Mouse (Mus musculus) lung, embryonic 14.5 days (tissue): ENCODE measurements around the gene Bicral. TPM values are rescaled to one million over a fixed set of nuclear protein-coding genes. Genes with fewer than 3 reads are reported as not detected.

Source experiments
- ATAC-seq: fragments of 200-750 bp; cut with Nextera tagmentation; 2 replicates; pipeline ENCODE4 v1.8.0; 2017; ENCODE audit warnings: mild to moderate bottlenecking, moderate TSS enrichment, moderate library complexity; ENCODE audit not compliant: insufficient read depth
- DNase-seq: peaks from one replicate; pipeline ENCODE4 v3.0.0-alpha.2; 2015
- H3K27ac ChIP-seq: fragments of 300-500 bp; sonication (generic); 2 replicates; pipeline ENCODE4 v1.5.1; 2014; ENCODE audit warnings: low read depth, mild to moderate bottlenecking, moderate library complexity
- H3K27me3 ChIP-seq: fragments of 300-500 bp; sonication (generic); 2 replicates; pipeline ENCODE4 v1.6.1; 2014; ENCODE audit warnings: low read length, control low read depth; ENCODE audit not compliant: insufficient read depth
- H3K36me3 ChIP-seq: fragments of 300-500 bp; sonication (generic); 2 replicates; pipeline ENCODE4 v1.6.1; 2014; ENCODE audit warnings: control low read depth; ENCODE audit not compliant: insufficient read depth
- H3K4me1 ChIP-seq: fragments of 300-500 bp; sonication (generic); 2 replicates; pipeline ENCODE4 v1.6.1; 2014; ENCODE audit warnings: antibody characterized with exemption, control low read depth; ENCODE audit not compliant: insufficient read depth
- H3K4me2 ChIP-seq: fragments of 300-500 bp; sonication (generic); 2 replicates; pipeline ENCODE4 v1.6.1; 2014; ENCODE audit warnings: mild to moderate bottlenecking
- H3K4me3 ChIP-seq: fragments of 300-500 bp; sonication (generic); 2 replicates; pipeline ENCODE4 v1.5.1; 2014; ENCODE audit warnings: low read depth, low read length
- H3K9ac ChIP-seq: fragments of 300-500 bp; sonication (generic); 2 replicates; pipeline ENCODE4 v1.6.1; 2014
- H3K9me3 ChIP-seq: fragments of 300-500 bp; sonication (generic); 2 replicates; pipeline ENCODE4 v1.6.1; 2016; ENCODE audit warnings: low read depth, low read length, control low read depth
- CTCF ChIP-seq: IDR thresholded peaks from 2 replicates; pipeline ENCODE4 v1.5.1; 2016; ENCODE audit warnings: antibody characterized with exemption, low read depth
- WGBS: fragments of 180-500 bp; shearing (Covaris S2); extraction: QIAGEN DNeasy Blood & Tissue Kit; methylation state at CpG from one replicate; pipeline ENCODE4 v1.1.7; 2014; 5-methylcytosine and 5-hydroxymethylcytosine counted together
- polyA plus RNA-seq: library from polyadenylated mRNA; unstranded; fragments of >200 nt; fragmentation: Nextera tagmentation; extraction: Ambion mirVana; gene quantifications from 2 replicates; pipeline ENCODE4 v1.2.1, GENCODE M21; 2014

The Bicral gene
- polyA plus RNA-seq, 1 experiment from 2014 or later, result 6.5 TPM

DNA sequence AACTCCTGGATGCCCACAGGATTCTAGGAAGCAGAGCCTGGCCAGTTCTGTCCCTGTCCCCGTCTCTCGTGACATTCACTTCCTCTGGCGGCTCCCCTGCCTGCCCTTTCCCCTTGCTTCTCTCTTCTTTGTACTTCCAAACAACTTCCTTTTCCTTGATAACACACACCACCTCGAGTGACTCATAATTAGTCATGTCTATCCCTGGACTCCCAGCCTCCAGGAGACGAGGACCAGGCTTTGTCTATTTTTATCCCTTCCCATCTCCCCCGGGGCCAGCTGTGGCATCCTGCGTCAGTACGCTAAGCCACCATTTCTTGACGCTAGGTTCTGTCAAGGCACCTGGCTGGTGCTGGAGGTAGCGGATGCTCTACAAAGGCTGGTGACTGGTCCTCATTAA, 15.9 kb upstream of the Bicral start:
- H3K27me3 ChIP-seq, result no peaks in the 10 kb centered on the region
- no peak; the same call in 1 of the 2 replicates for ATAC-seq
- no peaks in the 10 kb centered on the region for H3K9me3 ChIP-seq
- no peak overlapping the region for H3K4me3 ChIP-seq
- no peaks in the 10 kb centered on the region for H3K4me1 ChIP-seq
- 24% methylated on average over 10 of the region's 10 CpGs for WGBS
- H3K4me2 ChIP-seq, result no peak overlapping the region
- H3K27ac ChIP-seq, result no peak overlapping the region
- H3K9ac ChIP-seq, result no peak overlapping the region
- TF ChIP-seq CTCF, result no peak
- DNase-seq, result peak; percentile 59
- H3K36me3 ChIP-seq, result no peaks in the 10 kb centered on the region

GRCm38 (mm10) chr17:46872806-46873205, 14.5 kb upstream of the Bicral start:
- ATAC-seq, result no peak
- no peaks in the 10 kb centered on the region for H3K36me3 ChIP-seq
- H3K27me3 ChIP-seq, result no peaks in the 10 kb centered on the region
- TF ChIP-seq CTCF, result no peak
- no peak overlapping the region for H3K4me2 ChIP-seq
- H3K4me1 ChIP-seq, result no peaks in the 10 kb centered on the region
- H3K9me3 ChIP-seq, result no peaks in the 10 kb centered on the region
- DNase-seq, result no peak
- whole genome bisulfite sequencing, result 75% methylated on average over 7 of the region's 7 CpGs
- no peak overlapping the region for H3K9ac ChIP-seq
- no peak overlapping the region for H3K27ac ChIP-seq
- H3K4me3 ChIP-seq, result no peak overlapping the region

DNA sequence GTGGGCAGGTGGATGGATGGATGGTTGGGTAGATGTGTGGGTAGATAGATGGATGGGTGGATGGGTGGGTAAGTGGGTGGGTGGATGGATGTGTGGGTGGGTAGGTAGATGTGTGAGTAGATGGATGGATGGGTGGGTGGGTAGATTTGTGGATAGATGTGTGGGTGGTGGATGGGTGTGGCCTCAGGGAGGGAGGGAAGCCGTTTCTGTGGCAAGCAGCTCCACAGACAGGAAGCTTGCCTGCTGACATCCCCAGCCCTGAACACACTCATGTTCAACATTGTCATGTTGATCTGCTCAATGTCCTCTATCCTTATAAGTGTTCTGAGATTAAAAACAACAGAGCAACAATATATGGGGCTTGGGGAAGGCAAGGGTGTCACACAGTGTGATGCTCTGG, 12.6 kb upstream of the Bicral start:
- Histone ChIP-seq H3K36me3 (no peaks in the 10 kb centered on the region), H3K9ac (no peak overlapping the region), H3K4me3 (no peak overlapping the region), H3K4me1 (no peaks in the 10 kb centered on the region), H3K9me3 (no peaks in the 10 kb centered on the region), H3K27ac (no peak overlapping the region), H3K4me2 (no peak overlapping the region), H3K27me3 (no peaks in the 10 kb centered on the region)
- ATAC-seq (no peak), DNase-seq (no peak)
- WGBS, result 28% methylated on average over 1 of the region's 1 CpGs
- no peak for TF ChIP-seq CTCF

GRCm38 (mm10) chr17:46870204-46870798, 12.0 kb upstream of the Bicral start:
- DNase-seq (no peak), ATAC-seq (no peak)
- no peaks in the 10 kb centered on the region for H3K36me3 ChIP-seq
- no peak overlapping the region for H3K4me3 ChIP-seq
- H3K9me3 ChIP-seq, result no peaks in the 10 kb centered on the region
- WGBS, result 90% methylated on average over 5 of the region's 5 CpGs
- H3K27ac ChIP-seq, result no peak overlapping the region
- H3K4me1 ChIP-seq, result no peaks in the 10 kb centered on the region
- H3K27me3 ChIP-seq, result no peaks in the 10 kb centered on the region
- no peak overlapping the region for H3K9ac ChIP-seq
- H3K4me2 ChIP-seq, result no peak overlapping the region
- TF ChIP-seq CTCF, result no peak

DNA sequence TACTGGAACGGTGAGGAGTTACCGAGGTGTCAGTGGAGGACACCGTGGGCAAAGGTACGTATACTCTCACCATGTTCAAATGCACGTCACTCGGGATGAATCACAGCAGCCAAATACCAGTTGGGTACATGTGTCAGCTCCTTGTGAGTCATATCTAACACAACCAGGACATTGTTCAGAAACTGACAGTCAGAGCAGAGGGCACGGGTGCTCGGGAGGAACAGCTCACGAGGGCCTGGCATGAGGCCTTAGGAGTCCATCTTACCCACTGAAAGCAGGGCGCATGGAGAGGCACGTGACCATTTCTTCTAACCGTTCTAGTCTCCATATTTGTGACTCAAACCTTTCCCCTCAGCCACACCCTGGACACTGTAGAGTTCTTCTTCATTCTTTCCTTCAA, 8.6 kb upstream of the Bicral start:
- TF ChIP-seq CTCF, result no peak
- no peak overlapping the region for H3K9ac ChIP-seq
- WGBS, result 87% methylated on average over 12 of the region's 12 CpGs

GRCm38 (mm10) chr17:46864566-46865195, 6.4 kb upstream of the Bicral start:
- Histone ChIP-seq H3K4me2 (no peak overlapping the region), H3K27ac (no peak overlapping the region)
- no peak for ATAC-seq

More for the DNA sequence above, 8.6 kb upstream of the Bicral start:
- Histone ChIP-seq H3K4me3 (no peak overlapping the region), H3K4me1 (no peaks in the 10 kb centered on the region), H3K4me2 (no peak overlapping the region), H3K36me3 (no peaks in the 10 kb centered on the region), H3K27me3 (no peaks in the 10 kb centered on the region), H3K27ac (no peak overlapping the region), H3K9me3 (no peaks in the 10 kb centered on the region)
- no peak for ATAC-seq
- no peak for DNase-seq

DNA sequence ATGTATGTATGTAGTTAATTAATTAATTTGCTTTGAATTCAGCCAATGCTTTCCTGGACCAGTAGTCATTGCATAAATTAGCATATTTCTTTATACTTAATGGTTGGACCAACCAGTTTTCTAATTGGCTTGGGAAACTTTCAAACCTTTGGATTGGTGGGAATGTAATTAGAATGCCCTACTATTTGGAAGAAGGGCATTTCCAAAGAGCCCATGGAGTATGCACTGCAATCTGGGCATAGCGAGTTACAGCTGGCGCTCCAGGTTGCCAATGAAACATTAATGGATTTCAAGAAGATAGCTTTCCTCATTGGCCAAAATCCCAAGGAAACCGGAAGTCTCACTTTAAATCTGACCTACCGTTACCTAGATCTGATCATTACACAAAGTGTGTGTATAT, 1.8 kb upstream of the Bicral start:
- Histone ChIP-seq H3K27ac (no peak overlapping the region), H3K4me1 (peaks cover 6% of the 10 kb centered on the region; the same call in 1 of the 2 replicates), H3K9me3 (no peaks in the 10 kb centered on the region), H3K27me3 (no peaks in the 10 kb centered on the region), H3K9ac (no peak overlapping the region), H3K4me3 (no peak overlapping the region), H3K4me2 (no peak overlapping the region), H3K36me3 (no peaks in the 10 kb centered on the region)
- TF ChIP-seq CTCF, result no peak
- ATAC-seq (no peak), DNase-seq (no peak)
- 88% methylated on average over 4 of the region's 4 CpGs for WGBS

More at GRCm38 (mm10) chr17:46864566-46865195, 6.4 kb upstream of the Bicral start:
- Histone ChIP-seq H3K27me3 (no peaks in the 10 kb centered on the region), H3K4me3 (no peak overlapping the region), H3K4me1 (no peaks in the 10 kb centered on the region), H3K9me3 (no peaks in the 10 kb centered on the region), H3K36me3 (no peaks in the 10 kb centered on the region), H3K9ac (no peak overlapping the region)
- DNase-seq, result no peak
- TF ChIP-seq CTCF, result no peak
- 45% methylated on average over 7 of the region's 7 CpGs for WGBS
